Mouse (Mus musculus): ENCODE measurements around the gene Myh6. TPM values are rescaled to one million over a fixed set of nuclear protein-coding genes. Genes with fewer than 3 reads are reported as not detected.
"Not testable (repeated sequence)": the region's sequence is repeated elsewhere in the genome, so short reads cannot be mapped to it uniquely, and the experiment has no call there.

Gene Myh6
- polyA plus RNA-seq, 1 experiment from 2014 or later, result 0.41 TPM

DNA sequence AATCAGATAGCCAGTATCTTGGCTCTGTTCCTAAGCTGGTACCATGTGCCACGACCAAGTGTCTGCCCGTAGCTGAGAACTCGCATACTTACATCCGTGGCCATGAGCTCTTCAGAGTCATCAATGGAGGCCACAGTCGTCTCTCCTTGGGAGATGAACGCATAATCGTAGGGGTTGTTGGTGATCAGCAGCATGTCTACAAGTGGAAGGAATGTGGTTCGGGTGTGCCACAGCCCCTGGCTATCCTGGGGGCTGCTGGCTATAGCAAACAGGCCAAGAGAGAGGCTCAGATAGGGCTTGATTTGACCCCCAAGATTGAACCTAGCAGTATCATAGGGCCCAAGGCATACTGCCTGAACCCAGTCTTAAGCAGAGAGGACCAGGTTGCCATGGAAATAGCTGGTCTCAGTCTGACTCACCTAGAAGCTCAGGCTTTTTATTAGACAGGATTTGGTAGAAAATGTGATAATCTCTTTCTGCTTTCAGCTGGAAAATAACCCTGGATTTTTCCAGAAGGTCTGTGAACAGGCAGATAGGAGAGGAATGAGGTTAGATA lies 23.2 kb upstream of the Myh6 start:
- Histone ChIP-seq H3K4me1 (peaks cover 19% of the 10 kb centered on the region), H3K9me3 (no peaks in the 10 kb centered on the region), H3K27ac (no peak overlapping the region), H3K4me3 (no peak overlapping the region), H3K27me3 (ENCODE audit: poor library complexity, severe bottlenecking) (peaks cover 14% of the 10 kb centered on the region; the same call in 1 of the 2 replicates), H3K36me3 (replicated peaks) (no peaks in the 10 kb centered on the region)
- DNase-seq (ENCODE audit: extremely low spot score, low spot score), result no peak
- 92% methylated on average over 8 of the region's 8 CpGs for WGBS

DNA sequence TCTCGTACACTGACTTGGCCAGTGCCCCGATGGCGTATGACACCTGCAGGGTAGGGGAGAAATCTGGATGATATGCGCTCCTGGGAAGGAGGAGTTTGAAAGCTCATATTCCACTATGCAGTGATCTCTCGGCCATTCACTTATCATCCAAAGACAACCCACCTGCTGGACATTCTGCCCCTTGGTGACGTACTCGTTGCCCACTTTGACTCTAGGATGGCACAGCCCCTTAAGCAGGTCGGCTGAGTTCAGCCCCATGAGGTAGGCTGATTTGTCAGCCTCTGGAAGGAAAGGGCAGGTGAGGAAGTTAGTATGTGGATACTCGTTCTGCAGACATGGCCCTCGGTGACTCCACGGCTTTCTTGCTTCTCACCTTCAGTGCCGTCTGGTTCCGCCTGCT lies 22.2 kb upstream of the Myh6 start:
- no peak overlapping the region for H3K4me3 ChIP-seq
- peaks cover 14% of the 10 kb centered on the region; the same call in 1 of the 2 replicates for H3K27me3 ChIP-seq (ENCODE audit: poor library complexity, severe bottlenecking)
- H3K27ac ChIP-seq, result no peak overlapping the region
- H3K4me1 ChIP-seq, result peaks cover 8% of the 10 kb centered on the region
- H3K9me3 ChIP-seq, result no peaks in the 10 kb centered on the region
- no peaks in the 10 kb centered on the region for H3K36me3 ChIP-seq (replicated peaks)
- WGBS, result 93% methylated on average over 13 of the region's 13 CpGs
- no peak for DNase-seq (ENCODE audit: extremely low spot score, low spot score)

DNA sequence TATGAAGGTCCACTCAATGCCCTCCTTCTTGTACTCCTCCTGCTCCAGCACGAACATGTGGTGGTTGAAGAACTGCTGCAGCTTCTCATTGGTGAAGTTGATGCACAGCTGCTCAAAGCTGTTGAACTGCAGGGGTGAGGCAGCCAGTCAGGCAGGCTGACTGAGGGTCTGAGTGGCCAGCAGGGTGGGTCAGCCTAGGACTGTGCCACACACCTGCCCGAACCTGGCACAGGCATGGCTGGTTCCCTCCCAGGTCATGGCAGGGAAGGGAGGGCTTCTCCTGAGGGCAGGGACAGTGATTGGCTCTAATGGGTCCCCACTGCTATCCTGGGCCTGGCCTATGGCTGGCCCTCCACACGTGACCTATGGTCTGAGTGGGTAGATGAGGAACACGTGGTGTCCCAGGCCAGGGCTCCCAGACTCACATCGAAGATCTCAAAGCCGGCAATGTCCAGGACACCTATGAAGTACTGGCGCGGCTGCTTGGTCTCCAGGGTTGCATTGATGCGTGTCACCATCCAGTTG lies 21.7 kb upstream of the Myh6 start:
- H3K36me3 ChIP-seq (replicated peaks); DNase-seq (ENCODE audit: extremely low spot score, low spot score); H3K4me1 ChIP-seq; H3K27ac ChIP-seq; H3K9me3 ChIP-seq; H3K4me3 ChIP-seq; H3K27me3 ChIP-seq (ENCODE audit: poor library complexity, severe bottlenecking): not testable (repeated sequence)
- 90% methylated on average over 9 of the region's 9 CpGs for WGBS

DNA sequence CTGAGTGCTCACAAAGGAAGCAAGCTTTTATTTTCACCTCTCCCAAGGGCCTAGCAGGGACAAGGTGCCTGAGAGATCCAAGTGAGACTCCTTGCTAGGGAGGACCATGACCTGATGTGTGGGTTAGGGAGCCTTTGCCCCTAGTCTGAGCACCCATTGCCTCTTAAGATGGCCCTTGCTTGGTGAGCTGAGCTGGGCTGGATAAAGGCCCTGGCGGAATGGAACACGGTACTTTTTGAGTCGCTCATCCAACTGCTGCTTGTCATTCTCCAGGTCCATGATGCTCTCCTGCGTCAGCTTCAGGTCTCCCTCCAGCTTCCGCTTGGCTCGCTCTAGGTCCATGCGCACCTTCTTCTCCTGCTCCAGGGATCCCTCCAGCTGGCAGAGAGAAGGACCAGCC lies 15.2 kb upstream of the Myh6 start:
- H3K27me3 ChIP-seq (ENCODE audit: poor library complexity, severe bottlenecking), result no peaks in the 10 kb centered on the region
- H3K9me3 ChIP-seq, result no peaks in the 10 kb centered on the region
- DNase-seq (ENCODE audit: extremely low spot score, low spot score), result no peak
- WGBS, result 94% methylated on average over 7 of the region's 7 CpGs
- H3K4me1 ChIP-seq, result no peaks in the 10 kb centered on the region
- H3K4me3 ChIP-seq, result no peak overlapping the region
- H3K27ac ChIP-seq, result no peak overlapping the region
- H3K36me3 ChIP-seq (replicated peaks), result no peaks in the 10 kb centered on the region

DNA sequence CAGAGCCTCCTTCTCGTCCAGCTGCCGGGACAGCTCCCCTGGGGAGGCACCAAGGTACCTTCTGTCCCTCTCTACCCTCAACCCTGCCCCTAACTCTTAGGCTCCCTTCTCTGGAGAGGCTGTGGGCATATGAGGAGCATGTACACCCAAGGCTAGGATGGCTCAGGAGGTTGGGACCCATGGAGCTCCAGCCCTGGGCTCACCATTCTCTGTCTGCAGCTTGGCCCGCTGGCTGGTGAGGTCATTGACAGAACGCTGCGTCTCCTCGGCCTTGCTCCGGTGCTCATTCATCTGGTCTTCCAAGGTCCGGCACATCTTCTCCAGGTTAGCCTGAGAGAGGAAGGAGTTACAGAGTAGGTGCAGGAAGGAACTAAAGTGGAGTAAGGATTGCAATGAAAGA lies 11.9 kb upstream of the Myh6 start:
- Histone ChIP-seq H3K4me1 (peaks cover 16% of the 10 kb centered on the region), H3K36me3 (replicated peaks) (no peaks in the 10 kb centered on the region), H3K27ac (no peak overlapping the region), H3K9me3 (no peaks in the 10 kb centered on the region), H3K27me3 (ENCODE audit: poor library complexity, severe bottlenecking) (peaks cover 12% of the 10 kb centered on the region; the same call in 1 of the 2 replicates), H3K4me3 (no peak overlapping the region)
- DNase-seq (ENCODE audit: extremely low spot score, low spot score), result no peak
- 87% methylated on average over 8 of the region's 8 CpGs for WGBS

DNA sequence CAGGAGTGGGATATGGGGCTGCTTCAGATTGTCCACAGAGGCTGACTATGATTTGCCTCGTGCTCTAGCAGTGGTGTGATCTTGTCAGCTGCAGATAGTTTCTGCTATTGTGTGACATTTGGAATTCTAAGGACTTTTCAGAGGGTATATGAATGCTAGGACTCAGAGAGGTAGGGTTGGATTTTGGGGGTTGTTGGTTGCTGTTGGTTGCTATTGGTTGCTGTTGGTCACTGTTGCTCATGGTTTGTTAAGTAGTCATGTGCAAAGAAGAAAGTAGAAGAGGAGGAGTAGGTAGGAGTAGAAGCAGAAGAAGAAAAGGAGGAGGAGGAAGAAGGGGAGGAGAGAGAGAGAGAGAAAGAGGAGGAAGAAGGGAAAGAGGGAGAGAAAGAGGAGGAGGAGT lies 9.9 kb upstream of the Myh6 start, which contains the start of gene Gm17428:
TSS of gene Gm17428 (plus strand) at position 301 of the 400 bp plus-strand sequence.
- Histone ChIP-seq H3K4me1 (peaks cover 21% of the 10 kb centered on the region), H3K9me3 (no peaks in the 10 kb centered on the region), H3K36me3 (replicated peaks) (no peaks in the 10 kb centered on the region), H3K27ac (no peak within 1 kb of the TSS), H3K27me3 (ENCODE audit: poor library complexity, severe bottlenecking) (peaks cover 12% of the 10 kb centered on the region; the same call in 1 of the 2 replicates), H3K4me3 (no peak within 1 kb of the TSS)
- 82% methylated on average over 1 of the region's 1 CpGs for WGBS
- DNase-seq (ENCODE audit: extremely low spot score, low spot score), result no peak

DNA sequence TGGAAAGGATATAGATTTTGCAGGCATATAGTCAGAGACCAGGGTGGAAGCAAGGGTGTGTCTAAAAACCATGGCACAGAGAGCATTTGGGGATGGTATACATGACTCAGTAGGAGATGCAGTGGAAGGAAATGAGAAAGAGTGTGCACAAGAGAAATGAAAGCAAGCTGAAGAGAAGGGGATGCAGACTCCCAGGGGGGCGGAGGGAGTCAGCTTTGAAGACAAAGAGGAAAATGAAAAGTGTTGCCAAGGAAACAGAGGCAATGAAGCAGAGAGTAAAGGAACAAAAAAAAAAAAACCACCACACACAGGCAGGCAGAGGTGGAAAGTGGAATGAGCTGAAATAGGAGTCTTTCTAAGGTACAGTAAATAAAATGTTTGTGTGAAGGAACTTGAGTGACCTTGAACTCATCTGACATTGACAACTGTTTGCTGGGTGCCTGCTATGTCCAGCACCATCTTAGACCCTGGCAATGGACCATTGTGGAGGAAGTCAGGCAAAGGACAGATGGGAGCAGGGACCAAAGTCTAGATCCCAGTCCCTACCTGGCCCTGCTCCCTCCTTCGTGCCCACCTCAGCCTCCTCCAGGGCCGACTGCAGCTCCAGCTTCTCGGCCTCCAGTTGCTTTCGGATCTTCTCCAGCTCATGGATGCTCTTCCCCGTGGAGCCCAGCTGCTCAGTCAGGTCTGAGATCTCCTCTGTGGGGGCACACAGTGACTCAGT lies 7.5 kb upstream of the Myh6 start:
- no peaks in the 10 kb centered on the region for H3K9me3 ChIP-seq
- peaks cover 12% of the 10 kb centered on the region; the same call in 1 of the 2 replicates for H3K27me3 ChIP-seq (ENCODE audit: poor library complexity, severe bottlenecking)
- 0 out of 2 replicates have a peak overlapping the region, but pooled peaks have one; percentile 25 for H3K27ac ChIP-seq
- no peak for DNase-seq (ENCODE audit: extremely low spot score, low spot score)
- peaks cover 21% of the 10 kb centered on the region for H3K4me1 ChIP-seq
- no peak overlapping the region for H3K4me3 ChIP-seq
- WGBS, result 79% methylated on average over 6 of the region's 6 CpGs
- H3K36me3 ChIP-seq (replicated peaks), result no peaks in the 10 kb centered on the region

DNA sequence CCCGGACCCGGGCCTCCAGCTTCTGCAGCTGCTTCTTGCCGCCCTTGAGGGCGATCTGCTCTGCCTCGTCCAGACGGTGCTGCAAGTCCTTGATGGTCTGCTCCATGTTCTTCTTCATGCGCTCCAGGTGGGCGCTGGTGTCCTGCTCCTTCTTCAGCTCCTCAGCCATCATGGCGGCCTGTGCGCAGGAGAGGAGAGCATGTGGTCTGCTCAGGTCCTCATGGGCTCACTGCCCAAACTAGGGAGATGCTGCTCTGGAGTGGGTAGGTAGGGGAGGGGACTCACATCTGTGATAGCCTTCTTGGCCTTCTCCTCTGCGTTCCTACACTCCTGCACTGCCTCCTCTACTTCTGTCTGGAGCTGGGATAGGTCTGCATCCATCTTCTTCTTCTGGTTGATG lies 6.1 kb upstream of the Myh6 start:
- not testable (repeated sequence) for H3K36me3 ChIP-seq (replicated peaks)

DNA sequence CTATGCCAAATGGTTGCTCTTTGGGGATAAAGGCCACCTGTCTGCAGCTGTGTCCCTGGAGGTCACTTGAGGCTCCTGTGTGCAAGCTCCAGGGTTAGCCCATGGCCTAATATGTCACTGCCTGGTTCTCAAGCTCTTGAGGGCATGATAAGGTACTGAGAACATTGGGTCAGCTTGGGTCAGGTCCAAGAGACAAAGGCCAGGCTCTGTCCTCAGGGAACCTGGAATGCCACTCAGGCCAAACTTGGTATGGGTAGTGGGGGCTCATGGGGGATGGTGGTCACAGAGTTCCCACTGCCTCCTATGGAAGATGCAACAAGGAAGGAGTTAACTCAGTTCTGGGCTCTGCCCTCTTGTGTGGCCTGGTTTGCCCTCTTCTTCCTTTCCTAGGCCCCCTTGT lies 1.6 kb upstream of the Myh6 start:
- no peak for DNase-seq (ENCODE audit: extremely low spot score, low spot score)
- no peak overlapping the region for H3K27ac ChIP-seq
- H3K4me1 ChIP-seq, result peaks cover 1% of the 10 kb centered on the region
- H3K4me3 ChIP-seq, result no peak overlapping the region
- no peaks in the 10 kb centered on the region for H3K27me3 ChIP-seq (ENCODE audit: poor library complexity, severe bottlenecking)
- no peaks in the 10 kb centered on the region for H3K36me3 ChIP-seq (replicated peaks)
- no peaks in the 10 kb centered on the region for H3K9me3 ChIP-seq

More for the DNA sequence above, 6.1 kb upstream of the Myh6 start:
- not testable (repeated sequence) for H3K27ac ChIP-seq; H3K9me3 ChIP-seq; H3K4me3 ChIP-seq; DNase-seq (ENCODE audit: extremely low spot score, low spot score)
- WGBS, result 93% methylated on average over 11 of the region's 11 CpGs
- peaks cover 12% of the 10 kb centered on the region; the same call in 1 of the 2 replicates for H3K27me3 ChIP-seq (ENCODE audit: poor library complexity, severe bottlenecking)
- peaks cover 21% of the 10 kb centered on the region for H3K4me1 ChIP-seq

DNA sequence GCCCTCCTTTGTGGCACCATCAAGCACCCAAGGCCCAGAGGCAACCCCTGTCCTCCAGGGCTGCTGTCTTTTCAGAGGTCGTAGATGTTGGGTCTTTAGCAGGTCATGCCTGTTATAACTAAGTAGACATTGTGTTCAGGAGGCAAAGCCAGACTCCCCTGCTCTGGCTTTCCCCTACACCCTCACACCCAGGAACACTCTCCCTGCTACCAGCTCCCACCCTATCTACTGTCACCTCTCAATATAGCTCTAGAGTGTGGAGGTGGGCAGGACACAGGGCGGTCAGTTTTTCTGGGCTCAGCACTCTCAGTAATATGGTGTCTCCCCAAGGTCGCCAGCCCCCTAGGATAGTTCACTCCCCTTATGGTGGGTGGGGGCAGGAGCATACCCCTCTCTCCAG lies 1.1 kb upstream of the Myh6 start:
- H3K27me3 ChIP-seq (ENCODE audit: poor library complexity, severe bottlenecking), result no peaks in the 10 kb centered on the region
- 79% methylated on average over 3 of the region's 3 CpGs for WGBS

DNA sequence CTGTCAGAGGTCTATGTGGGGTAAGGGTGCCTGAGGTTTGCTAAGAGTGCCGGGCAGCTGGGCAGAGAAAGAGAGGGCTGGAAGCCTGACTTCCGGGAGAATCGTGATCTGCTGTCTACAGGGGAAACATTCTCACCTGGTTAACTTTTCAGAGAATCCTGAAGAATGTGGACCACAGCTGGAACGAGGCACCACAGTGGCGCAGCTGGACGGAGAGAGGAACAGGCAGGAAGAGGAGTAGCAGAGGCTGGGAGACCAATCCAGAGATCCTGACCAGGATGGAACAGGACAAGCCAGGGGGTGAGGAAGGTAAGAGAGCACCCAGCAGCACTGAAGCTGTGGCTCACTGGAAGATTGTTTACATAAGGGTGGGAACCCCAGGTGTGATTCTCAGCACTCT lies 1.1 kb downstream of the Myh6 start:
- Histone ChIP-seq H3K4me3 (no peak overlapping the region), H3K36me3 (replicated peaks) (no peaks in the 10 kb centered on the region), H3K9me3 (no peaks in the 10 kb centered on the region), H3K4me1 (peaks cover 4% of the 10 kb centered on the region; the same call in 1 of the 2 replicates), H3K27ac (no peak overlapping the region), H3K27me3 (ENCODE audit: poor library complexity, severe bottlenecking) (no peaks in the 10 kb centered on the region)
- no peak for DNase-seq (ENCODE audit: extremely low spot score, low spot score)
- 81% methylated on average over 6 of the region's 6 CpGs for WGBS

More for the DNA sequence above, 1.1 kb upstream of the Myh6 start:
- H3K4me3 ChIP-seq, result no peak overlapping the region
- H3K4me1 ChIP-seq, result no peaks in the 10 kb centered on the region
- no peaks in the 10 kb centered on the region for H3K9me3 ChIP-seq
- H3K36me3 ChIP-seq (replicated peaks), result no peaks in the 10 kb centered on the region
- no peak for DNase-seq (ENCODE audit: extremely low spot score, low spot score)
- H3K27ac ChIP-seq, result no peak overlapping the region

DNA sequence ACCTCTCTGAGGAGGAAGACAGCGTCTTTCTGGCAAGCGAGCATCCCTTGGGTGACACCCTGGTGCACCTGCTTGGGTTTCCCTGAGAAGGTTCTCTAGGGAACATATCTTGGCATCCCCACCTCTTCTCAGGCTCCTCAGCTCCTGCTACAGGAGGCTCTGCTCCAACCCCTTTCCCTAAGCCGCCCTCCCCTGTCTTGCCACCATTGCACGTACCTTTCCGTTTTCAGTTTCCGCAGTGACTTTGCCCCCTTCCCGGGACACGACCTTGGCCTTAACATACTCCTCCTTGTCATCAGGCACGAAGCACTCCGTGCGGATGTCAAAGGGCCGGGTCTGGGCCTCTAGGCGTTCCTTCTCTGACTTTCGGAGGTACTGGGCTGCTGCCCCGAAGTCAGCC lies 1.7 kb downstream of the Myh6 start:
- Histone ChIP-seq H3K36me3 (replicated peaks) (no peaks in the 10 kb centered on the region), H3K27ac (no peak overlapping the region), H3K4me3 (no peak overlapping the region), H3K4me1 (peaks cover 6% of the 10 kb centered on the region; the same call in 1 of the 2 replicates), H3K9me3 (no peaks in the 10 kb centered on the region), H3K27me3 (ENCODE audit: poor library complexity, severe bottlenecking) (no peaks in the 10 kb centered on the region)
- 89% methylated on average over 15 of the region's 15 CpGs for WGBS
- DNase-seq (ENCODE audit: extremely low spot score, low spot score), result no peak

DNA sequence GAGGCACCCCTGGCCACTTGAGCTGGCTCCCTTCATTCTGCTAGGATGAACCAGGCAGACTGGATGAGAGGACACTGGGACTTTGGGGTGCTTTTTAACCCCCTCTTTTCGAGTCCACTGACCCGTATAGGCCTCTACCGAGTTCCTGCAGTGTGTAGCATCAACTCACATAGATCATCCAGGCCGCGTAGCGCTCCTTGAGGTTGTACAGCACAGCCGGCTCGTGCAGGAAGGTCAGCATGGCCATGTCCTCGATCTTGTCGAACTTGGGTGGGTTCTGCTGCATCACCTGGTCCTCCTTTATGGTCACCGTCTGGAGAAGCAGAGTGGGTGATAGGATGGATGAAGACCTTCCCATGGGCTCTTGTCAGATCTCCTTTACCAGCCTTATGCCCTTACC lies 3.0 kb downstream of the Myh6 start:
- no peaks in the 10 kb centered on the region for H3K36me3 ChIP-seq (replicated peaks)
- no peak overlapping the region for H3K27ac ChIP-seq
- no peaks in the 10 kb centered on the region for H3K9me3 ChIP-seq
- no peaks in the 10 kb centered on the region for H3K27me3 ChIP-seq (ENCODE audit: poor library complexity, severe bottlenecking)
- DNase-seq (ENCODE audit: extremely low spot score, low spot score), result no peak
- peaks cover 6% of the 10 kb centered on the region; the same call in 1 of the 2 replicates for H3K4me1 ChIP-seq
- H3K4me3 ChIP-seq, result no peak overlapping the region
- 91% methylated on average over 11 of the region's 11 CpGs for WGBS
